Mouse (Mus musculus) left cerebral cortex, postnatal 36 days (tissue): ENCODE measurements around the gene Fzr1. TPM values are rescaled to one million over a fixed set of nuclear protein-coding genes. Genes with fewer than 3 reads are reported as not detected.
A peak's percentile ranks its signal among the peaks of the same experiment; 100 is the strongest.

ENCODE experiments used
- DNase-seq, 2 experiments: peaks; one replicate each; pipeline ENCODE4 v3.0.0; 2021 to 2022; ENCODE audit warnings: low spot score in 2 of 2, mixed read lengths in 1 of 2
- intact Hi-C: fragments of 180-260 bp; cut with DNase I; formaldehyde crosslinking; loops from one replicate; pipeline ENCODE4 v1.15.1; 2025
- total RNA-seq, 2 experiments: library from RNA; stranded (reverse); gene quantifications; 2 replicates each; pipeline ENCODE4 v1.2.3; 2021

Gene Fzr1
- 10 to 100 TPM; 67.8 to 72.2 TPM for total RNA-seq

GRCm38 (mm10) chr10:81377793-81378552 lies at the start of gene Fzr1:
TSS of gene Fzr1 (minus strand) at chr10:81378516.
- intact Hi-C loops: no loop called here
- DNase-seq: no peak

GRCm38 (mm10) chr10:81427804-81428506 lies 49.6 kb upstream of the Fzr1 start:
- DNase-seq: peak in 1 of 2 experiments; percentile 4
- intact Hi-C loops: no loop called here

- DNase-seq: no peak
- intact Hi-C loops: no loop called here
These were observed 49.0 kb upstream of the Fzr1 start for GRCm38 (mm10) chr10:81427327-81427726.

- intact Hi-C loops: no loop called here
- DNase-seq: peak in 1 of 2 experiments; percentile 63
These were observed 48.6 kb upstream of the Fzr1 start for GRCm38 (mm10) chr10:81426897-81427296.

GRCm38 (mm10) chr10:81426081-81426671 lies 47.9 kb upstream of the Fzr1 start:
- peak in 1 of 2 experiments; percentile 19 for DNase-seq
- intact Hi-C loops: no loop called here

- intact Hi-C loops: no loop called here
These were observed 47.0 kb upstream of the Fzr1 start for GRCm38 (mm10) chr10:81425236-81425850.

GRCm38 (mm10) chr10:81424246-81425051 lies 46.1 kb upstream of the Fzr1 start:
- DNase-seq: peak in 1 of 2 experiments; percentile 19
- intact Hi-C loops: no loop called here

More at GRCm38 (mm10) chr10:81425236-81425850, 47.0 kb upstream of the Fzr1 start:
- DNase-seq: peak in 1 of 2 experiments; percentile 19

- peak; percentile 3 to 21 for DNase-seq
- intact Hi-C loops: no loop called here
These were observed 45.3 kb upstream of the Fzr1 start for GRCm38 (mm10) chr10:81423476-81424245.

- peak in 1 of 2 experiments; percentile 3 for DNase-seq
- intact Hi-C loops: no loop called here
These were observed 44.4 kb upstream of the Fzr1 start for GRCm38 (mm10) chr10:81422661-81423217.

- no peak for DNase-seq
- intact Hi-C loops: no loop called here
These were observed 43.9 kb upstream of the Fzr1 start for GRCm38 (mm10) chr10:81422191-81422590.

GRCm38 (mm10) chr10:81421797-81422100 lies 43.4 kb upstream of the Fzr1 start:
- intact Hi-C loops: no loop called here
- no peak for DNase-seq

GRCm38 (mm10) chr10:81421041-81421796 lies 42.9 kb upstream of the Fzr1 start:
- intact Hi-C loops: no loop called here
- peak in 1 of 2 experiments; percentile 3 for DNase-seq

- intact Hi-C loops: no loop called here
- DNase-seq: peak in 1 of 2 experiments; percentile 3
These were observed 42.0 kb upstream of the Fzr1 start for GRCm38 (mm10) chr10:81420191-81420767.

- peak in 1 of 2 experiments; percentile 2 for DNase-seq
- intact Hi-C loops: no loop called here
These were observed 41.0 kb upstream of the Fzr1 start for GRCm38 (mm10) chr10:81419111-81419928.

GRCm38 (mm10) chr10:81418216-81419070 lies 40.1 kb upstream of the Fzr1 start:
- intact Hi-C loops: no loop called here
- DNase-seq: no peak
